Mouse (Mus musculus) liver, adult (tissue): ENCODE measurements around the gene Nt5dc3.

Experiments
- GATA4 ChIP-seq: IDR thresholded peaks from 2 replicates; pipeline ENCODE4 v1.6.1; 2014; ENCODE audit warnings: mild to moderate bottlenecking, low read length; ENCODE audit not compliant: insufficient replicate concordance

Nt5dc3 gene

GRCm38 (mm10) chr10:86825871-86826522, 47.2 kb downstream of the Nt5dc3 start:
- no peak for TF ChIP-seq GATA4

DNA sequence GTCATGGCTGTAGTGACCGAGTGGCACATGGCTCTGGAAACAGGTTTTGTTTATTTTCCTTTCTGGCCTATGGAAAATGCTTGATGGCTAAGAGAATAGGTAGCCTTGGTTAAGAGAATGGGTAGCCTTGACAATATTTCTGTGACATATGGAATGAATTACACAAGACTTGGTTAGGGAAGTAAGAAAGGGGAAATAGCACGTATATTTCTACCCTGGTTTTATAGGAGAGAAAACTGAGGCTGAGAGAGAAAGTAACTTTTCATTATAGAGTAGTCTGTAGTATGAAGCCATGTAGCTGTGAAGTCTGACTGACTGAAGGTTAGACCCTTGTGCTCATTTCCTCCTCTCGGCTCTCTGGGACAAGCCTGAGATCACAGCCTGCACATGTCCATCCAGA, 48.1 kb downstream of the Nt5dc3 start:
- no peak for TF ChIP-seq GATA4

- no peak for TF ChIP-seq GATA4
Observed at GRCm38 (mm10) chr10:86828221-86829135, 49.7 kb downstream of the Nt5dc3 start.

DNA sequence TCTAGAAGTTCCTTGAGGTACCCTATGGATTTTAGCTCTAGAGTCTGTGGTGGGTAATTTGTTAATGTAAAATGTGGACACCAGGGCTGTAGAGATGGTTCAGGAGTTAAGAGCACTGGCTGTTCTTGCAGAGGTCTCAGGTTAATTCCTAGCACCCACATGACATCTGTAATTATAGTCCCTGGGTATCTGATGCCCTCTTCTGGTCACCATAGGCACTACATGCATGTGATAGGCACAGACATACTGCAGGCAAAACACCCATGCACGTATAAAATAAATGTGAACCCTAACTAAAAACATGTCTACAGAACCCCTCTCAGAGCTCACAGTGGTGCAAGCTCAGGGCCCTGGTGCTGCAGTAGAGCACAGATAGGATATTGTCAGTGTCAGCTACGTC, 50.7 kb downstream of the Nt5dc3 start:
- no peak for TF ChIP-seq GATA4

DNA sequence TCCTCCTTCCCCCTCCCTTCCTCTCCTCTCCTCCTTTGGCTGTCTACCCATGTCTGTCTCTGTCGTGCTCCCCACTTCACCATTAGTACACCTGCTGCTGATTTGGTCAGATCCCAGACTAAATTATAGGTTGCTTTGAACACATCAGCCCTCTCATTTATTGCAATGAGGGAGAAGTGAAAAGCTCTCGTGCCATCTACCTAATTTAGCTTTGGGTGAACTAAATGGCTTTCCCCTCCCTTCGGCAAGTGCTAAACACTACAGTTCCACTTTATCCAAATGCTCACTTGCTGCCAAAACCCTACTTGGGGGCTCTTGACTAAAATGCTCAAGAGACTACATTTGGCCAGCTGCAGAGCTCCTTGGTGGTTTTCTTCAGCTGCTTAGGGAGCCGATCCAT, 58.0 kb downstream of the Nt5dc3 start:
- no peak for TF ChIP-seq GATA4

- TF ChIP-seq GATA4, result no peak
Observed at GRCm38 (mm10) chr10:86838827-86839226, 60.0 kb downstream of the Nt5dc3 start.

DNA sequence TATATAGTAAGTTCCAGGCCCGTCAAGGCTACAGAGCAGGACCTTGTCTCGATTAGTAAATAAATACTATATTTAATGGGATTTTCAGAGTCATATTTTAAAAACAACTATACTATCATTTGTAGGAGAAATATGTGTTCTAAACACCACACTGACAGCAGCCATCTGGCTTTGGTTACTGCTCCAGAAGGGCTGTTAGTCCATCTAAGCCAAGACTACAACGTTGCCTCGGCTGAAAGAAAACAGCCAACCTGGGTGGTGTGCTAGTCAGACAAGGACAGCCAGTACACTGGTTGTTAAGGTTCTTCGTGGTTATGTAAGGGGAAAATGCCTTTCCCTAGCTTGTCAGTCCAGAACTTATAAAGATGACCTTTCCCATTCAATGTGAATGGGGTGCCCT, 63.9 kb downstream of the Nt5dc3 start:
- no peak for TF ChIP-seq GATA4

DNA sequence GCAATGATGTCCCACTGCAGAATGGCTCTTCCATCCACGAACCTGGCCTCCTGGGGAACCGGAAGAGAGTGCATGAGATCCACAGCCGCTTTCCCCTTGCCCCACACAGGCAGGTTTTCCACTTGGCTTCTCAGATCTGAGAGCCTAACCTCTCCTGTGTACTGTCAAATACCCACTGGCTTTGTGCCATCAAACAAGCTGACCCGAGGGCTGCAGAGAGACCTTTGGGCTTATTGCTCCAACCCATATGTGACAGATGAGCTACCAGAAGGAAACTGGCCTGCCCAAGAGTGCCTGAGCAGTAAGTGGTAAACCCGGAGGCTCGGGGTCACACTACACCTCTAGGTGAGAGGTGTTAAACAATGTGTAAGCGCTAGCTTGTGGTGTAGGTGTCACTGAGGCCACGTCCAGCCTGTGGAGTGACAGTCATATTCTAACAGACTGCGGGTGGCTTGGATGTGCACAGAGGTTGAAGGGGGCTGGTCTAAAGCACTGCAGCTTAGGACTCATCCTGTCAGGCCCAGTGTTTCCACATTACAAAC, 68.2 kb downstream of the Nt5dc3 start:
- no peak for TF ChIP-seq GATA4

DNA sequence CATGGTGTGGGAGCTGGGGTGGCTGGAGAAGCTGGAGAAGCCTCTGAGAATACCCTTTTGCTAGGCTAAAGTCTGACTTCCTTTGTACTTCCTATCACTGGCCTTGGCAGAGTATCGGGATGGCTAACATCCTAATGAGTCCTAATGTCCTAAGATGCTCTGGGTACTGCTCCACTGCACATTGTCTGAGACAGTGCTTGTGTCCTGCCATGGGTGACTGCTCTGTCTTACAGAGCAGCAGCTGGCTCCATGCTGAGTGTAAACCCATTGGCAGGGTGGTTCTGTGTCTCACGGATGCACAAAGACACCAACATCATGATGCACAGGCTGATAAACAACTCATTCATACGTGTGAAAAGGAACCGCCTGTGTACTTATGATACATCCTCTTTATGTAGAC, 70.3 kb downstream of the Nt5dc3 start:
- TF ChIP-seq GATA4, result no peak

DNA sequence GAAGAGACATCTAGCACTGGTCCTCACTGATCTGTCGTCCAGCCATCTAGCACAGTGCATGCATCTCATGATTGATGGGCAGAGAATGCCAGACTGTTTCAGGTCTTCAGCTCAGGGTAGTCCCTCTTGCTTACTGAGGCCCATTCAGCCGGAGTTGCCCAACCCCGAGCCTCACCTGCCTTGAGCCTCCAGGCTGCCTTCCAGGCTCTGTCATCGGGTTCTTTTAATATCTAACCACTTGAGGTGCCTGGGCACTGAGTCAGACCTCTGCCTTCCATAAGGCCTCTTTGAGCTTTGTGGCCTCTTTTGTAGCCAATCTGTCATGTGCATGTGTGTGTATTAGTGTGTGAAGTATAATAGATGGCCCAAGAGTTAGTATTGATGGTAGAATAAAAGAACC, 70.7 kb downstream of the Nt5dc3 start:
- TF ChIP-seq GATA4, result no peak

DNA sequence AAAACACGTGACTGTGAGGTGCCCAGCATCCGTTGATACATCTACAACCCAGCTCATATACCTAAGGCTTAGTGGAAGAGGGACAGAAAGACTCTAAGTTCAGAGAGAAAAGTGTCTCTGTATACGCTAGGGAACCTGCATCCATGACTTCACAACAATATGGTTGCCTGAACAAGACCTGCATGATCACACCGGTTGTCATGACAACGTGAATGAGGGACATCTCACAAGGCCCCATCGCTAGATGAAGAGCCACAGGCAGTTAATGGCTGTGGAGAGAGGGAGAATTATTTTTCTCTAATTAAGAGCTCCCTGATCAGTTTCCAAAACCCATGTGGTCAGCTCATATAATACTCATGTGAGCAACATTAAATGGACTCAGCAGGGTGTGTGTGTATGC, 73.4 kb downstream of the Nt5dc3 start:
- TF ChIP-seq GATA4, result no peak

DNA sequence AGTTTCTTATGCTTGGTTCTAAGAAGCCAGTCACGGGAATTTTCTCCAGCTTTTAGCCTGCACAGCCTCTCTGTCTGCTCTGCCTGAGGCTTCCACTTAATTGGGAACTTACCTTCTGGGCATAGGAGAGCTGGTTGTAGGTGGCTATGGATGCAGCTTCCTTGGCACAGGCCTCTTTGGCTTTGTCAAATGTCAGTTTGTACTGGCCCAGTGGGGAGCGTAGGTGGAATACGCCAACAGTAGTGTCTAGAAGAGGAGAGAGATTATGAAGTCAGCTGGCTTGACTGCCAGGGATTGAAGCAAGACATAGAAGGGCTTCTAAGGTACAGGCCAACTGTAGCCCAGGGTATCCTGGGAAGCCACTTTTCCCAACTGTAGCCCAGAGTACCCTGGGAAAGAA, 74.6 kb downstream of the Nt5dc3 start:
- no peak for TF ChIP-seq GATA4

GRCm38 (mm10) chr10:86860396-86860795, 81.6 kb downstream of the Nt5dc3 start:
- no peak for TF ChIP-seq GATA4

- no peak for TF ChIP-seq GATA4
Observed at GRCm38 (mm10) chr10:86862496-86862895, 83.7 kb downstream of the Nt5dc3 start.

DNA sequence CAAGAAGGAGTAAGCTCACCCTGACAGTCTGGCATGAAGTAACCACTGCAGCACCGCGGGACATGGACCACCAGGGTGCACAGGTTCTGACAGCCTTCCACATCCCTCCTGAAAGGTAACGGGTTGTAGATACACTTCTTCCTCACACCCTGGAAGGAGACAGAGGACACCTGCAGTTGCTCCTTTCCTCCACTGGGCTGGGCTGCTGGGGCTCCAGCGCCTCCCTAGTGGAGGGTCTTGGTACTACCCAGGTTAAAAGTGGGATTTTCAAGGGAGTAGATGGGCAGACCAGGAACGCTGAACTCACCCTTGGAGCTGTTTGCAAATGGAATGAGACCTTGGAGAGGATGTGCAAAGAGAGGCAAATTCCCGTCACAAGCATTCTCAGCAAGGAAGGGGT, 84.6 kb downstream of the Nt5dc3 start:
- TF ChIP-seq GATA4, result no peak

- TF ChIP-seq GATA4, result no peak
Observed at GRCm38 (mm10) chr10:86872121-86872520, 93.3 kb downstream of the Nt5dc3 start.
